In the genomic region with DNA sequence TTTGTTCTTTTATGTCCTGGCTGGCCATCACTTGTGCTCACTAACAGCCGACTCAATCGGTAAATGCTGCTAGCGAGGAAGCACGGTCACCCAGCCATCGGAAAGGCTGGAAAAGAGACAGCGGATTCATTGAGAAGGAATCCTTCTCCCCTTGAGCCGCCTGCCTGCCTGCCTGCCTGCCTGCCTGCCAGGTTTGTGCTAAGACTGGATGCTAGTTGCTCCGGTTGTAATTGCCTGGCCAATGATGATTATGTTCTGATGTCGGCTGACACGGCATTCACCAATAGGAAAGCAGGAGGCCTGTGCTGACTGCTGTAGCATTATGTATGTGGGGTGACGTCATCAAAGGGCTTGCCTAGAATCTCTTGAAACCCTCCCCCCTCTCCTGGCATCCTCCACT, we compare ENCODE assay signal across 8 mouse cellular contexts. TPM values are rescaled to one million over a fixed set of nuclear protein-coding genes. Genes with fewer than 3 reads are reported as not detected.
A peak's percentile ranks its signal among the peaks of the same experiment; 100 is the strongest.
DNase-seq lines count a peak whose midpoint lies in the region; ATAC-seq and TF ChIP-seq lines count a peak whose summit lies in the region.

No protein-coding gene starts in this region.

- peak; percentile 52; the same call in 1 of the 2 replicates for TF ChIP-seq EP300 in ES-Bruce4 (IDR thresholded peaks at IDR 0.05; ENCODE audit: insufficient read depth, low read depth, low read length)

- DNase-seq in heart, postnatal 14 days: peak; percentile 65 to 73
- DNase-seq in layer of hippocampus, adult 11-12 months (ENCODE audit: low spot score): peak; percentile 94
- DNase-seq in lung, adult 18-20 months: peak; percentile 84 to 90
- DNase-seq in testis, postnatal 14 days (ENCODE audit: low spot score): peak; percentile 84

- H3K4me3 ChIP-seq in ES-Bruce4 (ENCODE audit: low read depth, low read length): peak overlapping the region; percentile 78
- H3K4me3 ChIP-seq in forebrain, embryonic 13.5 days: peak overlapping the region; percentile 88
- H3K4me3 ChIP-seq in neural tube, embryonic 15.5 days (replicated peaks): peak overlapping the region; percentile 61

- H3K4me2 ChIP-seq in forebrain, embryonic 13.5 days: peak overlapping the region; percentile 74
- peak overlapping the region; percentile 71 for H3K4me2 ChIP-seq in neural tube, embryonic 15.5 days

- H3K9me3 ChIP-seq in ES-Bruce4 (replicated peaks; ENCODE audit: control insufficient read depth, insufficient read depth, low read length, poor library complexity, severe bottlenecking): no peaks in the 10 kb centered on the region
- no peaks in the 10 kb centered on the region for H3K9me3 ChIP-seq in forebrain, embryonic 13.5 days (replicated peaks)
- H3K9me3 ChIP-seq in neural tube, embryonic 15.5 days (replicated peaks): no peaks in the 10 kb centered on the region

- peak overlapping the region; percentile 61 for H3K9ac ChIP-seq in ES-Bruce4 (ENCODE audit: low read depth, poor library complexity, severe bottlenecking)
- H3K9ac ChIP-seq in forebrain, embryonic 13.5 days: peak overlapping the region; percentile 98
- peak overlapping the region; percentile 96 for H3K9ac ChIP-seq in neural tube, embryonic 15.5 days (replicated peaks)

- no peaks in the 10 kb centered on the region for H3K4me1 ChIP-seq in ES-Bruce4 (ENCODE audit: control insufficient read depth, insufficient read depth, low read length)
- peaks cover 44% of the 10 kb centered on the region for H3K4me1 ChIP-seq in forebrain, embryonic 13.5 days
- H3K4me1 ChIP-seq in neural tube, embryonic 15.5 days: peaks cover 44% of the 10 kb centered on the region

- intact Hi-C loops in heart, postnatal 14 days (cut with DNase I): loop anchor here (5.0 to 10.0 kb wide), 2 partner anchors 229 to 1189 kb away; no protein-coding TSS in a partner anchor

- TF ChIP-seq POLR2A in ES-Bruce4 (IDR thresholded peaks at IDR 0.05; ENCODE audit: insufficient read depth, low read length): peak; percentile 77

- H3K36me3 ChIP-seq in ES-Bruce4 (ENCODE audit: control insufficient read depth, insufficient read depth, low read length, poor library complexity, severe bottlenecking): peaks cover 5% of the 10 kb centered on the region; the same call in 1 of the 2 replicates
- H3K36me3 ChIP-seq in forebrain, embryonic 13.5 days (ENCODE audit: poor library complexity, severe bottlenecking): peaks cover under 1% of the 10 kb centered on the region; the same call in 1 of the 2 replicates
- no peaks in the 10 kb centered on the region for H3K36me3 ChIP-seq in neural tube, embryonic 15.5 days

- WGBS in forebrain, embryonic 13.5 days: under 1% methylated on average over 11 of the region's 11 CpGs
- WGBS in neural tube, embryonic 15.5 days: under 1% methylated on average over 11 of the region's 11 CpGs

- no peaks in the 10 kb centered on the region for H3K27me3 ChIP-seq in ES-Bruce4 (ENCODE audit: control insufficient read depth, insufficient read depth, low read length, poor library complexity, severe bottlenecking)
- H3K27me3 ChIP-seq in forebrain, embryonic 13.5 days: no peaks in the 10 kb centered on the region
- H3K27me3 ChIP-seq in neural tube, embryonic 15.5 days (replicated peaks): no peaks in the 10 kb centered on the region

- peak; percentile 96 for ATAC-seq in cerebellum, adult (ENCODE audit: insufficient number of reproducible peaks, low FRiP score, low TSS enrichment)
- ATAC-seq in forebrain, embryonic 13.5 days: peak; percentile 95
- peak; percentile 91 for ATAC-seq in neural tube, embryonic 15.5 days (ENCODE audit: low FRiP score)

- H3K27ac ChIP-seq in ES-Bruce4 (ENCODE audit: insufficient read depth, low read length): peak overlapping the region; percentile 95
- peak overlapping the region; percentile 97 for H3K27ac ChIP-seq in forebrain, embryonic 13.5 days
- H3K27ac ChIP-seq in neural tube, embryonic 15.5 days (replicated peaks): peak overlapping the region; percentile 97

- TF ChIP-seq CTCF in ES-Bruce4 (IDR thresholded peaks at IDR 0.05; ENCODE audit: low read depth, low read length): no peak

RNA-seq across cellular contexts. Expression of gene Elovl6, which starts 4.0 kb away (rescaled TPM):
- polyA plus RNA-seq in ES-Bruce4 (2011; ENCODE audit: insufficient read depth, insufficient read length, low read depth, missing spikeins): 124 TPM in 2 replicates
- 33.5 and 34.9 TPM in 2 replicates for polyA plus RNA-seq in forebrain, embryonic 13.5 days (2015; fragmentation: Nextera tagmentation; extraction: Ambion mirVana)
- 1 to 10 TPM; 1.9 to 2.6 TPM for total RNA-seq in heart, postnatal 14 days (2021)
- polyA plus RNA-seq in neural tube, embryonic 15.5 days (2015; fragmentation: Nextera tagmentation; extraction: Ambion mirVana): 41.6 and 43.7 TPM in 2 replicates

Comparison
In these comparisons a context has a peak if more than half of its experiments do, and no peak if none do; other contexts are left out.
1. Peak in every context shown above with its lines: DNase-seq, ATAC-seq, H3K4me3 ChIP-seq and H3K27ac ChIP-seq.